Mouse (Mus musculus): ENCODE results near the gene Entpd1.

DNA sequence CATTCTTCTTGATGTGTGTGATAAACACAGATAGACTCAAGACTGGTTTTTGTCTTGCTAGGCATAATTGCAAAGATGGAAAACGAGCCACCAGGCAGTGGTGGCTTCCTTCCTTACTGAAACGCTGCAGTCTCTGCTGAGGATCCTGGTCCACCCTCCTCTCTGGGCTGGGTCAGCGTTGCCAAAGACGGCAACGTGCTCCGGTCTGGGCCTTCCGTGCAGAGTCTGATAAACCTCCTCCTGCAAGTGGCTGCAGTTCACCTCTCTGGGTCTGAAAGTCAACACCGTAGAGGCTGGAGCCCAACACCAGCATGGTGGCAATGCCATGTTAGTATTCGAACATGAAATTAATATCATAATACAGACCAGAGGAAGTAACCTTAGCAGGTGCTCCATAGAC, 7.0 kb upstream of the Entpd1 start:
- TF ChIP-seq CTCF (IDR thresholded peaks at IDR 0.05; ENCODE audit: low read depth) (no peak), EP300 (IDR thresholded peaks at IDR 0.05; ENCODE audit: low read depth) (no peak)

All from liver, postnatal 0 days (tissue).